Mouse (Mus musculus): ENCODE data around the gene Tst.

DNA sequence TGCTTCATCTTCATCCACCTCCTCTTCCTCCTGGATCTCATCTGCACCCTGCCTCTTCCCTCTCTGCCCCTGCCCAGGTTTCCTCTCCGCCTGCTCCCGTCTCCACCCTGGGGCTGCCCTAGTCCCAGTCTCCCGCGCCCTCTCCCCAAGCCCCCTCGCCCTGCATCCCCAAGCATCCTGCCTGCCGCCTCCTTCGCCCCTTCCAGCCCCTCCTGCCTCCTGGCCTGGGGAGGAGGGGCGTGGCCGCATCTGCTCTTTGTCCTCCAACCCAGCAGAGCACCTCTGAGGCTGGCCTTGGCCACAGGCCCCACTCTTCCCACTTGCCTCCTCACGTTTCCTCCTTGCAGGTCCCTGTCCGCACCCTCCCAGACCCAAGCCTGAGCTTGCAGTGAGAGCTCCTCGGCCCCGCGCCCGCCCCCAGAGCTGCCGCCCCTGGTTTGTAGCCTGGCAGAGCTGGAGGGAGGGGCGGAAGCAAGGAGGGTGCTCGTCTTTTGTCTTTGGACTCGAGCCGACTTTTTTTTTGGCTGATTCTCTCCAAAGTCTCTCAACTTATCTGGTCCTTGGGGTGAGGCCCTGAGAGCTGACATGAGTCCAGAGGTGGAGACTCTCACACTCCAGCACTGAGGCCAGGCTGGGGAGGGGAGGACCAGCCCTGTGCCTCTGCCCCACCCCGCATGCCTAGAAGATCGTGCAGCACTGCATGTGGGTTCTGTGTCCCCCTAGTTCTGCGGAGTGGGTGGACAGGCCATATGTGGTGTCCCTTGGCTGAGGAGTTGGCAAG, 31.7 kb upstream of the Tst start:
- no peak for TF ChIP-seq CTCF (IDR thresholded peaks at IDR 0.05; ENCODE audit: borderline replicate concordance, insufficient read depth, low read depth, low read length)
- TF ChIP-seq POLR2A (IDR thresholded peaks at IDR 0.05; ENCODE audit: borderline replicate concordance, insufficient read depth, low read length), result no peak

All from cerebellum, adult 2 months (tissue).